Mouse (Mus musculus): ENCODE results near the gene Synpo2. TPM values are rescaled to one million over a fixed set of nuclear protein-coding genes. Genes with fewer than 3 reads are reported as not detected.

Synpo2 gene
- polyA plus RNA-seq, 1 experiment from 2014 or later = 11.5 TPM

GRCm38 (mm10) chr3:123160792-123161191 lies 75.2 kb downstream of the Synpo2 start:
- 23% methylated on average over 4 of the region's 4 CpGs for WGBS
- H3K27ac ChIP-seq = no peak overlapping the region
- no peak overlapping the region for H3K4me3 ChIP-seq (replicated peaks)
- H3K4me2 ChIP-seq = no peak overlapping the region
- peaks cover 38% of the 10 kb centered on the region for H3K4me1 ChIP-seq
- H3K36me3 ChIP-seq = no peaks in the 10 kb centered on the region
- no peaks in the 10 kb centered on the region for H3K9me3 ChIP-seq (replicated peaks)
- ATAC-seq (replicated peaks; ENCODE audit: low FRiP score) = no peak
- no peaks in the 10 kb centered on the region for H3K27me3 ChIP-seq
- H3K9ac ChIP-seq = no peak overlapping the region

- H3K27me3 ChIP-seq = no peaks in the 10 kb centered on the region
- peak overlapping the region; percentile 79; the same call in 1 of the 2 replicates for H3K27ac ChIP-seq
- H3K9ac ChIP-seq = no peak overlapping the region
- no peaks in the 10 kb centered on the region for H3K36me3 ChIP-seq
- peak; percentile 52 for ATAC-seq (replicated peaks; ENCODE audit: low FRiP score)
- H3K4me3 ChIP-seq (replicated peaks) = no peak overlapping the region
- H3K4me1 ChIP-seq = peaks cover 26% of the 10 kb centered on the region
- whole genome bisulfite sequencing = 27% methylated on average over 9 of the region's 9 CpGs
- H3K4me2 ChIP-seq = no peak overlapping the region
- H3K9me3 ChIP-seq (replicated peaks) = no peaks in the 10 kb centered on the region
Observed at GRCm38 (mm10) chr3:123159139-123159824, 76.7 kb downstream of the Synpo2 start.

- Histone ChIP-seq H3K4me2 (no peak overlapping the region), H3K27me3 (no peaks in the 10 kb centered on the region), H3K4me3 (replicated peaks) (no peak overlapping the region), H3K27ac (peak overlapping the region; percentile 59), H3K36me3 (no peaks in the 10 kb centered on the region), H3K9me3 (replicated peaks) (no peaks in the 10 kb centered on the region), H3K4me1 (peaks cover 24% of the 10 kb centered on the region), H3K9ac (no peak overlapping the region)
- ATAC-seq (replicated peaks; ENCODE audit: low FRiP score) = no peak; the same call in 1 of the 2 replicates
- WGBS = 33% methylated on average over 6 of the region's 6 CpGs
Observed at GRCm38 (mm10) chr3:123158579-123158978, 77.4 kb downstream of the Synpo2 start.

- H3K4me2 ChIP-seq = no peak overlapping the region
- no peak for ATAC-seq (replicated peaks; ENCODE audit: low FRiP score)
- WGBS = 84% methylated on average over 8 of the region's 8 CpGs
- no peaks in the 10 kb centered on the region for H3K36me3 ChIP-seq
- no peak overlapping the region for H3K4me3 ChIP-seq (replicated peaks)
- H3K9me3 ChIP-seq (replicated peaks) = no peaks in the 10 kb centered on the region
- 0 out of 2 replicates have a peak, but pooled peaks cover under 1% of the 10 kb centered on the region for H3K4me1 ChIP-seq
- no peaks in the 10 kb centered on the region for H3K27me3 ChIP-seq
- no peak overlapping the region for H3K27ac ChIP-seq
- H3K9ac ChIP-seq = no peak overlapping the region
Observed at GRCm38 (mm10) chr3:123153337-123153736, 82.6 kb downstream of the Synpo2 start.

GRCm38 (mm10) chr3:123152911-123153310 lies 83.0 kb downstream of the Synpo2 start:
- H3K36me3 ChIP-seq = no peaks in the 10 kb centered on the region
- H3K27me3 ChIP-seq = no peaks in the 10 kb centered on the region
- H3K9me3 ChIP-seq (replicated peaks) = no peaks in the 10 kb centered on the region
- no peak overlapping the region for H3K4me2 ChIP-seq
- no peak overlapping the region for H3K4me3 ChIP-seq (replicated peaks)
- H3K4me1 ChIP-seq = no peaks in the 10 kb centered on the region
- 84% methylated on average over 5 of the region's 5 CpGs for WGBS
- H3K27ac ChIP-seq = no peak overlapping the region
- H3K9ac ChIP-seq = no peak overlapping the region
- ATAC-seq (replicated peaks; ENCODE audit: low FRiP score) = no peak

GRCm38 (mm10) chr3:123150523-123151135 lies 85.3 kb downstream of the Synpo2 start:
- Histone ChIP-seq H3K9ac (no peak overlapping the region), H3K27ac (no peak overlapping the region), H3K36me3 (no peaks in the 10 kb centered on the region), H3K4me2 (no peak overlapping the region), H3K4me3 (replicated peaks) (no peak overlapping the region), H3K4me1 (no peaks in the 10 kb centered on the region), H3K27me3 (no peaks in the 10 kb centered on the region), H3K9me3 (replicated peaks) (no peaks in the 10 kb centered on the region)
- ATAC-seq (replicated peaks; ENCODE audit: low FRiP score) = no peak
- 68% methylated on average over 8 of the region's 8 CpGs for WGBS

- H3K9ac ChIP-seq = no peak overlapping the region
- H3K27ac ChIP-seq = no peak overlapping the region
- no peak overlapping the region for H3K4me2 ChIP-seq
- ATAC-seq (replicated peaks; ENCODE audit: low FRiP score) = no peak
- WGBS = 82% methylated on average over 10 of the region's 10 CpGs
- no peaks in the 10 kb centered on the region for H3K36me3 ChIP-seq
- H3K9me3 ChIP-seq (replicated peaks) = no peaks in the 10 kb centered on the region
- H3K4me3 ChIP-seq (replicated peaks) = no peak overlapping the region
- no peaks in the 10 kb centered on the region for H3K27me3 ChIP-seq
- no peaks in the 10 kb centered on the region for H3K4me1 ChIP-seq
Observed at GRCm38 (mm10) chr3:123149380-123150162, 86.4 kb downstream of the Synpo2 start.

GRCm38 (mm10) chr3:123148641-123149040 lies 87.3 kb downstream of the Synpo2 start:
- no peak overlapping the region for H3K9ac ChIP-seq
- H3K27ac ChIP-seq = no peak overlapping the region
- no peaks in the 10 kb centered on the region for H3K36me3 ChIP-seq
- no peak for ATAC-seq (replicated peaks; ENCODE audit: low FRiP score)
- WGBS = 82% methylated on average over 3 of the region's 3 CpGs
- no peaks in the 10 kb centered on the region for H3K4me1 ChIP-seq
- no peaks in the 10 kb centered on the region for H3K9me3 ChIP-seq (replicated peaks)
- H3K4me3 ChIP-seq (replicated peaks) = no peak overlapping the region
- H3K4me2 ChIP-seq = no peak overlapping the region
- no peaks in the 10 kb centered on the region for H3K27me3 ChIP-seq

GRCm38 (mm10) chr3:123146557-123146956 lies 89.4 kb downstream of the Synpo2 start:
- Histone ChIP-seq H3K4me2 (no peak overlapping the region), H3K9me3 (replicated peaks) (no peaks in the 10 kb centered on the region), H3K9ac (no peak overlapping the region), H3K27ac (no peak overlapping the region), H3K4me3 (replicated peaks) (no peak overlapping the region), H3K27me3 (no peaks in the 10 kb centered on the region), H3K36me3 (no peaks in the 10 kb centered on the region), H3K4me1 (no peaks in the 10 kb centered on the region)
- no peak for ATAC-seq (replicated peaks; ENCODE audit: low FRiP score)
- WGBS = 86% methylated on average over 8 of the region's 8 CpGs

- ATAC-seq (replicated peaks; ENCODE audit: low FRiP score) = no peak
- Histone ChIP-seq H3K4me2 (no peak overlapping the region), H3K4me3 (replicated peaks) (no peak overlapping the region), H3K27ac (no peak overlapping the region), H3K27me3 (no peaks in the 10 kb centered on the region), H3K4me1 (no peaks in the 10 kb centered on the region), H3K9me3 (replicated peaks) (no peaks in the 10 kb centered on the region), H3K9ac (no peak overlapping the region), H3K36me3 (no peaks in the 10 kb centered on the region)
- 88% methylated on average over 4 of the region's 4 CpGs for WGBS
Observed at GRCm38 (mm10) chr3:123145942-123146341, 90.0 kb downstream of the Synpo2 start.

GRCm38 (mm10) chr3:123143412-123143811 lies 92.5 kb downstream of the Synpo2 start:
- Histone ChIP-seq H3K9ac (no peak overlapping the region), H3K4me2 (no peak overlapping the region), H3K4me1 (peaks cover 12% of the 10 kb centered on the region), H3K27ac (no peak overlapping the region), H3K4me3 (replicated peaks) (no peak overlapping the region), H3K36me3 (no peaks in the 10 kb centered on the region), H3K9me3 (replicated peaks) (no peaks in the 10 kb centered on the region), H3K27me3 (no peaks in the 10 kb centered on the region)
- WGBS = 69% methylated on average over 6 of the region's 6 CpGs
- ATAC-seq (replicated peaks; ENCODE audit: low FRiP score) = no peak

GRCm38 (mm10) chr3:123142298-123142697 lies 93.7 kb downstream of the Synpo2 start:
- no peak for ATAC-seq (replicated peaks; ENCODE audit: low FRiP score)
- Histone ChIP-seq H3K4me3 (replicated peaks) (no peak overlapping the region), H3K4me2 (no peak overlapping the region), H3K9ac (no peak overlapping the region), H3K9me3 (replicated peaks) (no peaks in the 10 kb centered on the region), H3K36me3 (no peaks in the 10 kb centered on the region), H3K27ac (no peak overlapping the region), H3K27me3 (no peaks in the 10 kb centered on the region), H3K4me1 (peaks cover 15% of the 10 kb centered on the region)
- WGBS = 85% methylated on average over 3 of the region's 3 CpGs

Data from kidney, embryonic 15.5 days (tissue).